Comparison of ENCODE assay signal across 8 mouse cellular contexts in genomic region chr10:82240742-82241400, GRCm38 (mm10). TPM values are rescaled to one million over a fixed set of nuclear protein-coding genes. Genes with fewer than 3 reads are reported as not detected.
DNase-seq lines count a peak whose midpoint lies in the region; ATAC-seq and TF ChIP-seq lines count a peak whose summit lies in the region.

Zfp938 (minus strand) TSS chr10:82241280.

- H3K9ac ChIP-seq in forebrain, embryonic 12.5 days = peak within 1 kb of the TSS; percentile 78
- H3K9ac ChIP-seq in heart, postnatal 0 days (replicated peaks; ENCODE audit: low read depth, low read length) = peak within 1 kb of the TSS; percentile 77
- H3K9ac ChIP-seq in liver, embryonic 14.5 days (replicated peaks) = peak within 1 kb of the TSS; percentile 54
- H3K9ac ChIP-seq in stomach, embryonic 16.5 days (ENCODE audit: low read length) = peak within 1 kb of the TSS; percentile 74

- ATAC-seq in CD4-positive, CD25-positive, alpha-beta regulatory T cell, adult 4 months = peak; percentile 100
- peak; percentile 100 for ATAC-seq in forebrain, embryonic 12.5 days (ENCODE audit: low FRiP score)
- peak; percentile 99 for ATAC-seq in heart, postnatal 0 days (ENCODE audit: insufficient read depth, low read depth)
- ATAC-seq in liver, embryonic 14.5 days (ENCODE audit: insufficient read depth) = peak; percentile 94
- ATAC-seq in stomach, embryonic 16.5 days (ENCODE audit: insufficient read depth, low FRiP score) = peak; percentile 99

- H3K4me1 ChIP-seq in forebrain, embryonic 12.5 days = peaks cover 5% of the 10 kb centered on the region; the same call in 1 of the 2 replicates
- peaks cover 4% of the 10 kb centered on the region; the same call in 1 of the 2 replicates for H3K4me1 ChIP-seq in heart, postnatal 0 days (ENCODE audit: control insufficient read depth, insufficient read depth)
- no peaks in the 10 kb centered on the region for H3K4me1 ChIP-seq in liver, embryonic 14.5 days (replicated peaks; ENCODE audit: control insufficient read depth in 2 of 2, insufficient read depth in 2 of 2, low read length in 1 of 2)
- no peaks in the 10 kb centered on the region for H3K4me1 ChIP-seq in stomach, embryonic 16.5 days (ENCODE audit: control insufficient read depth, insufficient read depth, low read length)

- 5% methylated on average over 27 of the region's 27 CpGs for WGBS in forebrain, embryonic 12.5 days
- 3% methylated on average over 27 of the region's 27 CpGs for WGBS in heart, postnatal 0 days
- WGBS in liver, embryonic 14.5 days (ENCODE audit: insufficient replicate concordance) = 4% methylated on average over 27 of the region's 27 CpGs
- 4% methylated on average over 27 of the region's 27 CpGs for WGBS in stomach, embryonic 16.5 days

- TF ChIP-seq EP300 in heart, postnatal 0 days (IDR thresholded peaks at IDR 0.05; ENCODE audit: low read depth) = no peak
- TF ChIP-seq EP300 in liver, embryonic 14.5 days (IDR thresholded peaks at IDR 0.05; ENCODE audit: low read depth) = no peak

- H3K36me3 ChIP-seq in forebrain, embryonic 12.5 days (replicated peaks) = peaks cover 21% of the 10 kb centered on the region
- no peaks in the 10 kb centered on the region for H3K36me3 ChIP-seq in heart, postnatal 0 days (replicated peaks; ENCODE audit: control insufficient read depth, insufficient read depth, low read length)
- no peaks in the 10 kb centered on the region for H3K36me3 ChIP-seq in liver, embryonic 14.5 days (replicated peaks; ENCODE audit: control insufficient read depth, insufficient read depth, low read depth)
- peaks cover 7% of the 10 kb centered on the region for H3K36me3 ChIP-seq in stomach, embryonic 16.5 days (ENCODE audit: control insufficient read depth, insufficient read depth, low read length)

- peak within 1 kb of the TSS; percentile 89 for H3K27ac ChIP-seq in forebrain, embryonic 12.5 days
- peak within 1 kb of the TSS; percentile 88 for H3K27ac ChIP-seq in heart, postnatal 0 days (ENCODE audit: low read depth)
- no peak within 1 kb of the TSS for H3K27ac ChIP-seq in liver, embryonic 14.5 days
- H3K27ac ChIP-seq in stomach, embryonic 16.5 days (ENCODE audit: low read length) = peak within 1 kb of the TSS; percentile 47

- peak within 1 kb of the TSS; percentile 68 for H3K4me2 ChIP-seq in forebrain, embryonic 12.5 days
- peak within 1 kb of the TSS; percentile 67 for H3K4me2 ChIP-seq in heart, postnatal 0 days (ENCODE audit: low read depth, low read length)
- peak within 1 kb of the TSS; percentile 61 for H3K4me2 ChIP-seq in liver, embryonic 14.5 days (ENCODE audit: low read depth)
- peak within 1 kb of the TSS; percentile 72 for H3K4me2 ChIP-seq in stomach, embryonic 16.5 days (ENCODE audit: low read depth, low read length)

- peak within 1 kb of the TSS; percentile 75 for H3K4me3 ChIP-seq in forebrain, embryonic 12.5 days (replicated peaks)
- H3K4me3 ChIP-seq in heart, postnatal 0 days (ENCODE audit: low read depth, low read length) = peak within 1 kb of the TSS; percentile 89
- H3K4me3 ChIP-seq in liver, embryonic 14.5 days (ENCODE audit: insufficient read depth in 1 of 2, low read depth in 2 of 2, low read length in 2 of 2) = peak within 1 kb of the TSS; percentile 64 to 71
- peak within 1 kb of the TSS; percentile 61 for H3K4me3 ChIP-seq in stomach, embryonic 16.5 days (replicated peaks; ENCODE audit: low read length)

- peaks cover 30% of the 10 kb centered on the region for H3K9me3 ChIP-seq in forebrain, embryonic 12.5 days
- no peaks in the 10 kb centered on the region for H3K9me3 ChIP-seq in heart, postnatal 0 days (replicated peaks; ENCODE audit: control insufficient read depth, low read length)
- no peaks in the 10 kb centered on the region for H3K9me3 ChIP-seq in liver, embryonic 14.5 days (ENCODE audit: control insufficient read depth, low read length)
- peaks cover 7% of the 10 kb centered on the region for H3K9me3 ChIP-seq in stomach, embryonic 16.5 days (replicated peaks; ENCODE audit: control insufficient read depth, low read length)

- no peaks in the 10 kb centered on the region for H3K27me3 ChIP-seq in forebrain, embryonic 12.5 days
- H3K27me3 ChIP-seq in heart, postnatal 0 days (ENCODE audit: control insufficient read depth, insufficient read depth, low read length) = no peaks in the 10 kb centered on the region
- H3K27me3 ChIP-seq in liver, embryonic 14.5 days (ENCODE audit: control insufficient read depth, insufficient read depth, low read length) = no peaks in the 10 kb centered on the region
- H3K27me3 ChIP-seq in stomach, embryonic 16.5 days (ENCODE audit: control insufficient read depth, insufficient read depth, low read length) = no peaks in the 10 kb centered on the region

- no peak for TF ChIP-seq CTCF in heart, postnatal 0 days (IDR thresholded peaks at IDR 0.05; ENCODE audit: low read depth)
- no peak for TF ChIP-seq CTCF in liver, embryonic 14.5 days (IDR thresholded peaks at IDR 0.05; ENCODE audit: low read depth)

- peak; percentile 53 for DNase-seq in c-Kit-positive CD71-negative TER-119-negative erythroid progenitor cells, embryonic 14.5 days (ENCODE audit: low read depth)
- peak; percentile 87 for DNase-seq in heart, postnatal 0 days (ENCODE audit: low spot score)
- DNase-seq in kidney, postnatal 36 days = peak; percentile 87 to 91
- DNase-seq in liver, embryonic 14.5 days (ENCODE audit: low read depth in 3 of 3, low spot score in 3 of 3) = peak; percentile 35 to 43 (median 41)
- DNase-seq in neural tube, embryonic 10.5 days (ENCODE audit: extremely low spot score, low spot score) = peak; percentile 77

RNA-seq across cellular contexts. Expression of gene Zfp938, which starts in this region (rescaled TPM):
- polyA plus RNA-seq in CD4-positive, CD25-positive, alpha-beta regulatory T cell, adult 4 months (2017; shearing (Covaris generic)) = 10 to 100 TPM in 1 of 2 experiments, 1 to 10 TPM in 1; 9.9 to 12.2 TPM
- 15.0 and 15.8 TPM in 2 replicates for polyA plus RNA-seq in forebrain, embryonic 12.5 days (2016; fragmentation: Nextera tagmentation; extraction: Ambion mirVana)
- 0.97 and 2.7 TPM in 2 replicates for total RNA-seq in heart, postnatal 0 days (2014; rRNA removed; ENCODE audit: low replicate concordance)
- 14.8 and 15.2 TPM in 2 replicates for polyA plus RNA-seq in heart, postnatal 0 days (2015; fragmentation: Nextera tagmentation; extraction: Ambion mirVana)
- polyA plus RNA-seq in liver, embryonic 14.5 days (2012; rRNA removed) = 0.77 and 1.4 TPM in 2 replicates
- 1.9 and 2.6 TPM in 2 replicates for polyA plus RNA-seq in liver, embryonic 14.5 days (2014; fragmentation: Nextera tagmentation; extraction: Ambion mirVana)
- 14.5 and 15.2 TPM in 2 replicates for polyA plus RNA-seq in stomach, embryonic 16.5 days (2015; fragmentation: Nextera tagmentation; extraction: Ambion mirVana)
